Mouse (Mus musculus) urinary bladder, postnatal 36 days (tissue): ENCODE measurements around the gene Kcne1l.

Experiments used
- DNase-seq, 2 experiments: peaks; one replicate each; pipeline ENCODE4 v3.0.0; 2022; ENCODE audit warnings: low spot score in 2 of 2, mixed read lengths in 1 of 2

The Kcne1l gene

DNA sequence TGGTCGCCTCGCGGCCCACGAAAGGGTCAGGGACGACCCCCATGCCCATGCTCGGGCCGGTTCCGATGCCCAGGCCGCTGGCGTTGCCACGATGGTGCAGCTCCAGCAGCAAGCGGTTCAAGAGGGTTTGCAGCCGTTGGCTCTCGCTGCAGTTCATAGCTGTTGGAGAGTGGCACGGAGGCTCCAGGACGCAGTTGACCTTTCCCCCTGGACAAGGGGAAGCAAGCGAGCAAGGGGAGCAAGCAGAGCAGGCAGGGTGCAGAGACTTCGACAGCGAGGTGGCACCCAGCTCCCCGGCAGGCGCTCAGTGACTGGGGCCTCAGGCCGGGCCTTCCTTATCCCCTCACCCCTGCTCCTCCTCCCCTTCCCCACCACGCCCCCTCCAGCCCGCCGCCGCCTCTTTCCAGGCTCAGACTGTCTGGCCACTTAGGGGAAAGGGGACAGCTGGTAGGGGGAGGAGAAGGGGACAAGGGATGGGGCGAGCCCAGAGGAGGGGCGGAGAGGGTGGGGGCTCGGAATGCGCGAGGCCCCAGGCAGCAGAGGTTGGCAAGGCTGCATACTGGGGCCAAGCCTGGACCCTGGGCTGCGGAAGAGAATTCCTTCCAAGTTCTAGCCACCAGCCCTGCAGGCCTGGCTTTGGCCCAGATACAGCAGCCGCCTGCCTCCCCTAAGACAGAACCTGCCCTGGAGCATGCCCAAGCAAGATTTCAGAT is at the start of gene Kcne1l:
TSS of gene Kcne1l (minus strand) at position 426 of the 713 bp plus-strand sequence.
- no peak for DNase-seq

DNA sequence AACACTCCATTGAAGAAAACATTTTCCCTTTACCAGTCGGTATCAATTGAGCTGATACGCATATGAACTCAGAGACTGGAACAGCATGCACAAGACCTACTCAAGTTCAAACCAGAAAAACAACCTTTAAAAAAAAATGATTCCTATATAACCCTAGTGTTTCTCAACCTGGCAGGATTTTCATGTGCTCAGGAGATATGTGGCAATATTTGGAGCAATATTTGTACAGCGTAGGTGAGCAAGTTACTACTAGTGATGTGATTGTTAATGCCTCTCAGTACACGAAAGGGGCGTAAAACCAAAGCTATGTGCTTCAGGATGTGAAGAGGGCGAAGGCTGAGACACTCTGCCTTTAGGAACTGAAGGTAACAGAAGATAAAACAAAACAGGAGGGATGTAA is 30.1 kb upstream of the Kcne1l start:
- DNase-seq = no peak

DNA sequence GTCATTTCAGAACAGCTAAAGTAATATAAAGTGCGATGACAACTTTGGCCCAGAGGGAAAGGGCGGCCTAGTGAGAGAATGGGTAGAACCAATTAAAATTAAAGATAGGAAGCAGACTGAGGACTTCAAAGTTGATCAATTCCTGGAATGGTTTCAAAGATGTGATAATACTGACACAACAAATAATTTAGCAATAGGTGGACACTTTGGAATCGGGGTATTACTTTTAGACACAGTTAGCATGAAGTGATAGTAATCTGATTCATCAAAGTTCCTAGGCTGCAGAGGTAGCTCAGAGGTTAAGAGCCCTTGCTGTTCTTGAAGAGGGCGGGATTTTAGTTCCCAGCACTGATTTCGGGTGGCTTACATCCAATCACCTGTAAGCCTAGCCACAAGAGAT is 29.4 kb upstream of the Kcne1l start:
- no peak for DNase-seq

DNA sequence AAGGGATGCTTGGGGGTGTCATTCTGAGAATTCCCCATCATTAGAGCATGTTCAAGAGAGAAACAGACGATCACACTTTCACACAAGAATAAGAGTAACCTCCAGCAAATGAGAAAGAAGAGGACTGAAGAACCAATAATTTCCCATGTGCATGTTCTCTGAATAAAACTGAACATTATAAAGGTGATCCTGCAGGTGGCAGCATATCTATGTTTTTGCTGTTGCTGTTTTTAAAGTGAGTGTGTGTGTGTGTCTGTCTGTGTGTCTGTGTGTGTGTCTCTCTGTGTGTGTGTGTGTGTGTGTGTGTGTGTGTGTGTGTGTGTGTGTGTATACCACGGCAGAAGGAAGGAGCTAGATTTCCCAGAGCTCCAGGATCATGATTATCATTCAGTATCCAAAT is 19.7 kb upstream of the Kcne1l start:
- DNase-seq = no peak

DNA sequence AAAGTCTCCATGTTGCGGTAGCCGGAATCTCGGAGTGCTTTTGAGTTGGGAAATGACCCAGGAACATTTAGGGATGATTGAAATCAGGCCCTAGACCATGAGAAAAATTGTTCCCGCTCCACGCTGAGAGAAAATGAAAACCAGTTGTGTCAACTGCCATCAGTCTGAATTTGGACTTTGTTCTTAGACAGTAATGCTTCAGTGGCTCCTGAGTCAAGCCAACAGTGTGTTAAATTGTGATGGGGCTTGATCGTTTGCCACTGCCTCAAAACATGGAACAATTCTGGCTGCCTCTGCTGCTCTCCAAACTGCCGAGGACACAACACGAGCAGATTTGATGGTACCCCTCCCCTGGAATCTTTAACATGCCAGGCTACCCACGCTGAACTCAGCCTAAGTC is 10.0 kb upstream of the Kcne1l start:
- DNase-seq = no peak

DNA sequence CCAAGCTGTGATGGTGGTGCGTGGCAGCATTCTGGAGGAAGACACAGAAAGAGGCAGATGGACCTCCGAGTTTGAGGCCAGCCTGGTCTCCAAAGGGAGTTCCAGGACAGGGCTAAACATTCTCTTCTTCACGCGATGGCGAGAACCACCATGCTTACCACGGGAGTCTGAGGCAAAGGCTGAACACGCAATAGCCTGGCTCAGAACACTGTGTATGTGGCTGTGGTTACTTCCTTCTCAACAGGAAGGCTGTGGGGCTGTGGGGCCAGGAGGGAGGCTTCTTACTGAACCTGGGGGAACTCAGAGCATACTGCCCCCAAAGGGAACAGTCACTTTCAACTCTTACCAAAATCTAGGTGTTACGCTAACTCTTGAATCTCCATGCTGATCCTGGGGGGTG is 9.2 kb upstream of the Kcne1l start:
- DNase-seq = no peak

DNA sequence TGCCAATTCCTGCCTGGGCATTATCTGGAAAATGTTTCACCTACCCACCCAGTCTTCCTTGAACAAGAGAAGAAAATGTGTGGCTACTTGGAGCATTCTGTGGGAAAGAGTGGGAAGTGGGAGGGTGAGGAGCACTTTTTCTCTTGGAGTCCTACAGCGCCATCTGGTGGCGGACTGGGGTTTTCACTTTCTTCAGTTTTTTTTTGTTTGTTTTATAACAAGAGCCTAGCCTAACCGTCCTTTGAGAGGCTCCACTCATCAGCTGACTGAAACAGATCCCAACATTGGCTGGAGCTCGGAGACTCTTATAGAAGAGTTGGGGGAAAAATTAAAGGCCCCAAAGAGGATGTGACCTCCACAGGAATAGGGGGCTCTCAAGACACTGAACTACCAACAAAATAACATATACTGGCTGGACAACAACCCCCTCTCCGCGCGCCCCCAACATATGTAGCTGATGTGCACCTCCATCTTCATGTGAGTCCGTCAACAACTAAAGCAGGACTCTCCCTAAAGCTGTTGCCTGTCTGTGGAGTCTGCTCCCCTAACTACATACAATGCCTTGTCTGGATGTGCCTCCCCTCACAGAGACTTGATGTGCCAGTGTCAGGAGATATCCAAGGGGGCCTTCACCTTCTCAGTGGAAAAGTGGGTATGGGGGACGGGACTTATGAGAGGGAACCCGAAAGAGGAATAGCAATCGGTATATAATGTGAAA is 8.4 kb upstream of the Kcne1l start:
- DNase-seq = peak; percentile 16 to 51

GRCm38 (mm10) chrX:142310431-142310830 is 4.3 kb upstream of the Kcne1l start:
- DNase-seq = no peak

- no peak for DNase-seq
Observed at GRCm38 (mm10) chrX:142305010-142305868, 855 bp downstream of the Kcne1l start.

- DNase-seq = no peak
Observed at GRCm38 (mm10) chrX:142304592-142304991, 1.5 kb downstream of the Kcne1l start.

DNA sequence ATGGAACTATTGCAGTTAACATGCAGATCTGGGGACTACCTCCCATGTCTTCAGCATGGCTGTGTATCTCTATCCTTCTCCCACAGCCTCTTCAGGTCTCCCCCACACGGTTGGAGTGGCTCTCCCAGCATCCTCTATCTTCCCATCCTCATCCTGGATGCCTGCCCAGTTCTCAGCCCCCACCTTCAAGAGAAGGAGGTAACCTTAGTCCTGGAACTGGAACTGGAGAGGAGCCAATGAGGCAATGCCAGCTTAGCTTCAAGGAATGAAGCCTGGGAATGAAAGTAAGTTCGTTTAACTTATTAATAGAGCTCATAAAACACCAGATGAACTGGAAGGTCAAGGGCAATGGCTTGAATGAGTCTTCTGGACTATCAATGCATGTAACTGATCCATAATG is 2.6 kb downstream of the Kcne1l start:
- DNase-seq = no peak

GRCm38 (mm10) chrX:142285905-142286304 is 20.2 kb downstream of the Kcne1l start:
- no peak for DNase-seq

- DNase-seq = no peak
Observed at GRCm38 (mm10) chrX:142276573-142276972, 29.5 kb downstream of the Kcne1l start.

GRCm38 (mm10) chrX:142276031-142276430 is 30.1 kb downstream of the Kcne1l start:
- no peak for DNase-seq
